Mouse (Mus musculus): Measurements from ENCODE around the gene Dync2li1. TPM values are rescaled to one million over a fixed set of nuclear protein-coding genes. Genes with fewer than 3 reads are reported as not detected.

The Dync2li1 gene
- polyA plus RNA-seq, 1 experiment from 2014 or later: 41.5 TPM

GRCm38 (mm10) chr17:84665053-84665452 is 38.8 kb downstream of the Dync2li1 start:
- no peaks in the 10 kb centered on the region for H3K27me3 ChIP-seq
- WGBS: 39% methylated on average over 10 of the region's 10 CpGs
- no peaks in the 10 kb centered on the region for H3K9me3 ChIP-seq
- H3K9ac ChIP-seq (replicated peaks): no peak overlapping the region
- H3K4me2 ChIP-seq: no peak overlapping the region
- H3K36me3 ChIP-seq: no peaks in the 10 kb centered on the region
- no peak for ATAC-seq (ENCODE audit: insufficient number of reproducible peaks, insufficient read depth, low FRiP score, low TSS enrichment, low read depth)
- H3K4me1 ChIP-seq (replicated peaks): peaks cover 16% of the 10 kb centered on the region
- H3K4me3 ChIP-seq (replicated peaks): no peak overlapping the region
- H3K27ac ChIP-seq: no peak overlapping the region

GRCm38 (mm10) chr17:84665691-84666090 is 39.4 kb downstream of the Dync2li1 start:
- ATAC-seq (ENCODE audit: insufficient number of reproducible peaks, insufficient read depth, low FRiP score, low TSS enrichment, low read depth): no peak
- peaks cover 16% of the 10 kb centered on the region for H3K4me1 ChIP-seq (replicated peaks)
- no peaks in the 10 kb centered on the region for H3K27me3 ChIP-seq
- no peak overlapping the region for H3K9ac ChIP-seq (replicated peaks)
- H3K9me3 ChIP-seq: no peaks in the 10 kb centered on the region
- peak overlapping the region; percentile 3; the same call in 1 of the 2 replicates for H3K4me2 ChIP-seq
- 9% methylated on average over 9 of the region's 9 CpGs for WGBS
- H3K36me3 ChIP-seq: no peaks in the 10 kb centered on the region
- no peak overlapping the region for H3K4me3 ChIP-seq (replicated peaks)
- H3K27ac ChIP-seq: no peak overlapping the region

- 86% methylated on average over 3 of the region's 3 CpGs for WGBS
- H3K9ac ChIP-seq (replicated peaks): no peak overlapping the region
- no peaks in the 10 kb centered on the region for H3K27me3 ChIP-seq
- no peaks in the 10 kb centered on the region for H3K9me3 ChIP-seq
- H3K4me3 ChIP-seq (replicated peaks): no peak overlapping the region
- no peak overlapping the region for H3K4me2 ChIP-seq
- no peak for ATAC-seq (ENCODE audit: insufficient number of reproducible peaks, insufficient read depth, low FRiP score, low TSS enrichment, low read depth)
- H3K27ac ChIP-seq: no peak overlapping the region
- peaks cover 16% of the 10 kb centered on the region for H3K4me1 ChIP-seq (replicated peaks)
- no peaks in the 10 kb centered on the region for H3K36me3 ChIP-seq
These were observed 41.6 kb downstream of the Dync2li1 start for GRCm38 (mm10) chr17:84667848-84668247.

- Histone ChIP-seq H3K4me2 (no peak overlapping the region), H3K27ac (no peak overlapping the region), H3K27me3 (peaks cover 9% of the 10 kb centered on the region), H3K9me3 (no peaks in the 10 kb centered on the region), H3K4me1 (replicated peaks) (peaks cover 11% of the 10 kb centered on the region; the same call in 1 of the 2 replicates), H3K36me3 (no peaks in the 10 kb centered on the region), H3K9ac (replicated peaks) (no peak overlapping the region), H3K4me3 (replicated peaks) (no peak overlapping the region)
- no peak for ATAC-seq (ENCODE audit: insufficient number of reproducible peaks, insufficient read depth, low FRiP score, low TSS enrichment, low read depth)
- WGBS: 72% methylated on average over 16 of the region's 16 CpGs
These were observed 46.4 kb downstream of the Dync2li1 start for GRCm38 (mm10) chr17:84672376-84673369.

GRCm38 (mm10) chr17:84674048-84674447 is 47.8 kb downstream of the Dync2li1 start:
- no peak overlapping the region for H3K4me3 ChIP-seq (replicated peaks)
- H3K9me3 ChIP-seq: no peaks in the 10 kb centered on the region
- H3K4me1 ChIP-seq (replicated peaks): peaks cover 11% of the 10 kb centered on the region; the same call in 1 of the 2 replicates
- ATAC-seq (ENCODE audit: insufficient number of reproducible peaks, insufficient read depth, low FRiP score, low TSS enrichment, low read depth): no peak
- no peak overlapping the region for H3K9ac ChIP-seq (replicated peaks)
- no peak overlapping the region for H3K4me2 ChIP-seq
- no peak overlapping the region for H3K27ac ChIP-seq
- no peaks in the 10 kb centered on the region for H3K36me3 ChIP-seq
- peaks cover 9% of the 10 kb centered on the region for H3K27me3 ChIP-seq
- 17% methylated on average over 7 of the region's 7 CpGs for WGBS

GRCm38 (mm10) chr17:84675204-84675603 is 48.9 kb downstream of the Dync2li1 start:
- WGBS: 60% methylated on average over 4 of the region's 4 CpGs
- no peak for ATAC-seq (ENCODE audit: insufficient number of reproducible peaks, insufficient read depth, low FRiP score, low TSS enrichment, low read depth)
- no peak overlapping the region for H3K4me3 ChIP-seq (replicated peaks)

GRCm38 (mm10) chr17:84675951-84676366 is 49.7 kb downstream of the Dync2li1 start, which contains the start of gene Abcg8:
Gene Abcg8, plus strand, starts transcription at chr17:84676302.
- peak within 1 kb of the TSS; percentile 76 for H3K4me2 ChIP-seq
- no peaks in the 10 kb centered on the region for H3K9me3 ChIP-seq
- H3K4me3 ChIP-seq (replicated peaks): peak within 1 kb of the TSS; percentile 41
- H3K4me1 ChIP-seq (replicated peaks): peaks cover 8% of the 10 kb centered on the region; the same call in 1 of the 2 replicates
- peaks cover 9% of the 10 kb centered on the region for H3K27me3 ChIP-seq
- H3K9ac ChIP-seq (replicated peaks): peak within 1 kb of the TSS; percentile 42; the same call in 1 of the 2 replicates
- no peaks in the 10 kb centered on the region for H3K36me3 ChIP-seq
- WGBS: 1% methylated on average over 24 of the region's 24 CpGs
- no peak within 1 kb of the TSS for H3K27ac ChIP-seq
- ATAC-seq (ENCODE audit: insufficient number of reproducible peaks, insufficient read depth, low FRiP score, low TSS enrichment, low read depth): no peak; the same call in 1 of the 2 replicates

More at GRCm38 (mm10) chr17:84675204-84675603, 48.9 kb downstream of the Dync2li1 start:
- Histone ChIP-seq H3K36me3 (no peaks in the 10 kb centered on the region), H3K9ac (replicated peaks) (no peak overlapping the region), H3K9me3 (no peaks in the 10 kb centered on the region), H3K27ac (no peak overlapping the region), H3K4me1 (replicated peaks) (peaks cover 8% of the 10 kb centered on the region; the same call in 1 of the 2 replicates), H3K4me2 (0 out of 2 replicates have a peak overlapping the region, but pooled peaks have one; percentile 76), H3K27me3 (peaks cover 9% of the 10 kb centered on the region)

- H3K4me3 ChIP-seq (replicated peaks): no peak overlapping the region
- no peaks in the 10 kb centered on the region for H3K9me3 ChIP-seq
- no peaks in the 10 kb centered on the region for H3K36me3 ChIP-seq
- peaks cover 9% of the 10 kb centered on the region for H3K27me3 ChIP-seq
- no peak overlapping the region for H3K27ac ChIP-seq
- no peak overlapping the region for H3K4me2 ChIP-seq
- H3K9ac ChIP-seq (replicated peaks): no peak overlapping the region
- no peak for ATAC-seq (ENCODE audit: insufficient number of reproducible peaks, insufficient read depth, low FRiP score, low TSS enrichment, low read depth)
- H3K4me1 ChIP-seq (replicated peaks): peaks cover 8% of the 10 kb centered on the region; the same call in 1 of the 2 replicates
- 83% methylated on average over 11 of the region's 11 CpGs for WGBS
These were observed 51.3 kb downstream of the Dync2li1 start for GRCm38 (mm10) chr17:84677595-84677994.

- Histone ChIP-seq H3K27me3 (no peaks in the 10 kb centered on the region), H3K27ac (no peak overlapping the region), H3K4me1 (replicated peaks) (no peaks in the 10 kb centered on the region), H3K9me3 (no peaks in the 10 kb centered on the region), H3K4me2 (no peak overlapping the region), H3K4me3 (replicated peaks) (no peak overlapping the region), H3K36me3 (no peaks in the 10 kb centered on the region), H3K9ac (replicated peaks) (no peak overlapping the region)
- no peak for ATAC-seq (ENCODE audit: insufficient number of reproducible peaks, insufficient read depth, low FRiP score, low TSS enrichment, low read depth)
- WGBS: 81% methylated on average over 3 of the region's 3 CpGs
These were observed 55.4 kb downstream of the Dync2li1 start for GRCm38 (mm10) chr17:84681670-84682069.

GRCm38 (mm10) chr17:84682734-84683717 is 56.7 kb downstream of the Dync2li1 start, which contains the start of gene Abcg5:
Gene Abcg5, minus strand, starts transcription at chr17:84683011.
- H3K9me3 ChIP-seq: no peaks in the 10 kb centered on the region
- H3K27me3 ChIP-seq: no peaks in the 10 kb centered on the region
- no peaks in the 10 kb centered on the region for H3K36me3 ChIP-seq
- H3K4me3 ChIP-seq (replicated peaks): no peak within 1 kb of the TSS
- ATAC-seq (ENCODE audit: insufficient number of reproducible peaks, insufficient read depth, low FRiP score, low TSS enrichment, low read depth): no peak
- H3K4me1 ChIP-seq (replicated peaks): no peaks in the 10 kb centered on the region
- H3K27ac ChIP-seq: no peak within 1 kb of the TSS
- 78% methylated on average over 18 of the region's 18 CpGs for WGBS
- no peak within 1 kb of the TSS for H3K9ac ChIP-seq (replicated peaks)
- H3K4me2 ChIP-seq: no peak within 1 kb of the TSS

Data from limb, embryonic 12.5 days (tissue).